Mouse (Mus musculus): ENCODE data around the gene Mfsd4b3. TPM values are rescaled to one million over a fixed set of nuclear protein-coding genes. Genes with fewer than 3 reads are reported as not detected.

The Mfsd4b3 gene
- total RNA-seq, 2 experiments from 2014 or later = 4.4 to 7.6 TPM

DNA sequence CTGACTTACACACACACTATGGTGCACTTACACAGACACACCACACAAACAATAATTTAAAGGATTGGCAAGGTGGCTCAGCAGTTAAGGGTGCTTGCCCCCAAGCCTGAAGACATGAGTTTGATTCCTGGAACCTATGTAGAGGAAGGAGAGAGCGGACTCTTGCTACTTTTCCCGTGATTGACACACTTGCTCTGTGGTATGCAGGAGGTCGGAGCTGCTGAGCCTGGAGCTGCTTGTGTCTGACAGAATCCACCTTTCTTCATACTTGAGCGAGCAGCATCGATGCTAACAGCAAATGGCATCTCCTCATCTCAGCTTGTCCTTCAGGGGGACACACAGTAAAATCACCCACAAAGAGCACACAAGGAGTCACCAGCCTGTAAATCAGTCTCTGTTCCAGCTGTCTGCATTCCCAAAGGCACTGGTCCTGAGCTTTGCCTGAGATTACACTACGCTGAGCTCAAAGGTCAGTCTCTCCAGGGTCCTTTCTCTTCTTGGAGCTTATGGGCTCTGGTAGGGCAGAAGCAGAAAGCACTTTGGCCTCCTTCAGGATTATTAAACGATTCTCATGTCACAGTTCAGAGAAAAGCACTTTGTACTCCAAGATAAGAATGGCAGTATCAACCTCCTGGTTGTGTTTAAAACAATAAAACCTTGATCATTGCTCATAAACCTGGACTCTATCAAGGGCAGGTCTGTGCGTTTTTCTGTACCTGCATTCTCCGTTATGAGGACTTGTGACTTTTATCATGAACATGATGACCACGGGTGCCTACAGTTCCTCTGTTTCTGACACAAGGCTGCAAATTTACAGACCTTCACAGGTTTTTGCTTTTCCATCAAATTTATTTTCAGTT, 52.9 kb downstream of the Mfsd4b3 start:
- intact Hi-C loops (cut with DNase I) = no loop called here
- Histone ChIP-seq H3K27ac (no peak overlapping the region), H3K4me3 (no peak overlapping the region)
- no peak for TF ChIP-seq CTCF (IDR thresholded peaks at IDR 0.05)
- DNase-seq = no peak

DNA sequence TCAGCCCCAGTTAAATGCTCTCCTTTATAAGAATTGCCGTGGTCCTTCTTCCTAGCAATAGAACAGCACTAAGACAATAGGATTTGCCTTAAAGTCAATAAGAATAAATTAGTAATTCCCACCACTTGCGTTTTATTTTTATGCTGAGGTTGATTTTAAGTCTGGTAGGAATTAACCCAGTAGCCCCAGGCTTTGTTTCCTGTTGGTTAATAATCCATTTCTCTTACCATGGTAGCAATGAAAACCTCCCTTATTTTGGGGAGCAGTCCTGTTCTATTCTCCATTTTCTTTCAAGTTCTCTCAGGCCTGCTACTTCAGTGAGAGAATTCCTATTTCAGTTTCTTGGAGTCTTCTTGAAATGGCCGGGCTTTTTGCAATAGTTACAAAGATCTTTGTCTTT, 55.8 kb downstream of the Mfsd4b3 start:
- intact Hi-C loops (cut with DNase I) = loop anchor here (5.0 kb wide), 1 partner anchor 53 kb away; no protein-coding TSS in a partner anchor
- DNase-seq = no peak
- H3K27ac ChIP-seq = no peak overlapping the region
- H3K4me3 ChIP-seq = no peak overlapping the region
- TF ChIP-seq CTCF (IDR thresholded peaks at IDR 0.05) = no peak

DNA sequence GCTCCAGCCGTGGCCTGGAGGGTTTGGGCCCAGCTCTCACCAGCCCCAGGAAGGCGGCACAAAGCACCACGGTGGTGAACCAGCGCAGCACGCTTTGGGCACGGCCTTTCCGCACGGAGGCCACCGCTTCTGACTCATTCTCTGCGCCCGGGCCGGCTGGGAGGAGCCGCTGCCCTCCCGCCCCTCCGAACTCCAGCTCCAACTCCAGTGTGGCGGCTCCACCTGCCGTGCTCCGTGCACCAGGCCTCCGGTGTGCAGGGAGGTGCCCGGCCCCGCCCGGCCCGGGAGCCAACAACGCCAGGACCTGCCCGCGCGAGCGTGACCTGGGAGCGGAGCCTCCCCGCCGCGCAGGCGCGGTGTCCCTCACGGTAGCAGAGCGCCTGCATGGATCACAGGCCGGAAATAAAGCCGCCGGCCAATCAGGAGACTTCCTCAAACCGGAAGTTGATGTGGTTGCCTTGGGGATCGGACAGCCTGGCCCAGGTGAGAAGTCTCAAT, 61.0 kb downstream of the Mfsd4b3 start, which contains the start of gene Mfsd4b4:
TSS of gene Mfsd4b4 (minus strand) at position 365 of the 498 bp plus-strand sequence.
- DNase-seq = peak; percentile 94
- peak within 1 kb of the TSS; percentile 94 for H3K27ac ChIP-seq
- H3K4me3 ChIP-seq = peak within 1 kb of the TSS; percentile 79
- intact Hi-C loops (cut with DNase I) = no loop called here
- TF ChIP-seq CTCF (IDR thresholded peaks at IDR 0.05) = 0 out of 2 replicates have a peak, but pooled peaks have one; percentile 2

Other genes with a start within 250 kb of the Mfsd4b3 start
- gene Rev3l, start 228.0 kb downstream of the Mfsd4b3 start, total RNA-seq (2021) = 10 to 100 TPM; 27.0 to 55.3 TPM
- gene Mfsd4b4, start 60.9 kb downstream of the Mfsd4b3 start, total RNA-seq (2021) = 1 to 10 TPM; 2.3 to 2.9 TPM
- gene Mfsd4b2, start 33.2 kb downstream of the Mfsd4b3 start, total RNA-seq (2021) = under 1 TPM; 0.10 to 0.22 TPM
- 1 to 10 TPM in 1 of 2 experiments, under 1 TPM in 1; 0.26 to 1.2 TPM for gene Mfsd4b5, start 26.5 kb upstream of the Mfsd4b3 start, total RNA-seq (2021)
- 1 to 10 TPM; 2.6 to 3.5 TPM for gene Mfsd4b1, start 65.1 kb upstream of the Mfsd4b3 start, total RNA-seq (2021)
- 10 to 100 TPM; 39.8 to 43.6 TPM for gene Slc16a10, start 182.1 kb upstream of the Mfsd4b3 start, total RNA-seq (2021)